28 mouse cellular contexts compared by ENCODE assay signal in the genomic region with DNA sequence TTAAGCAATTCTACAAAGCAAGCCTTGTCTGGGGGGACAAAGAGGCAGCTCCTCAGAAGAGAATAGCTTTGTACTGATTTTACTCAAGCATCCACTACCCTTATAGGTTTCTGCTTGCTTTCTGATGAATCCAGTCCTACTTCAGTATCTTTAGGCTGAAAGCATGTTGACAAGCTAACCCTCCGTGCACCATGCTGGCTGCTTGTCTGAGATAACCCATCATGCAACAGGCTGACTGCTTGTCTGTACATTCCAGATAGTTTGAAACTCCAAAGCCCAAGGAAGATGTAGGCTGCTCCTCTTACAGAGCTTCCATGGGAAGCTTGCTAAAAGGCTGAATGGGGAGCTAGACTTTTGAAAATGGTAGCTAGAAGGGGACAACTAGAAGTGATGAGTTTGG. TPM values are rescaled to one million over a fixed set of nuclear protein-coding genes. Genes with fewer than 3 reads are reported as not detected.
DNase-seq lines count a peak whose midpoint lies in the region; ATAC-seq and TF ChIP-seq lines count a peak whose summit lies in the region.
"Had no signal": no experiment of that assay in that cellular context is flagged by ENCODE, and none has a peak within 500 bp of the region (broad histone marks: within the 10 kb centered on the region; RNA-seq: fewer than 3 reads in every experiment).

No protein-coding gene starts in this region.

- intact Hi-C loops in heart, postnatal 10 days (cut with DNase I): no loop called here

- 0 out of 2 replicates have a peak, but pooled peaks have one; percentile 31 for ATAC-seq in liver, embryonic 11.5 days (replicated peaks; ENCODE audit: low FRiP score)
- ATAC-seq in liver, postnatal 0 days: no peak
- peak; percentile 57; the same call in 1 of the 2 replicates for ATAC-seq in liver, embryonic 13.5 days (ENCODE audit: low read depth)
- ATAC-seq in megakaryocyte progenitor cell, adult 5-6 weeks (replicated peaks; ENCODE audit: poor library complexity): peak; percentile 44; the same call in 1 of the 2 replicates
- ATAC-seq: forebrain, embryonic 14.5 days; forebrain, embryonic 16.5 days had no signal

- no peaks in the 10 kb centered on the region for H3K36me3 ChIP-seq in liver, embryonic 11.5 days (ENCODE audit: control insufficient read depth, insufficient read depth, low read length)
- no peaks in the 10 kb centered on the region for H3K36me3 ChIP-seq in liver, postnatal 0 days (replicated peaks; ENCODE audit: insufficient read depth, low read length)
- no peaks in the 10 kb centered on the region for H3K36me3 ChIP-seq in liver, embryonic 13.5 days
- H3K36me3 ChIP-seq: embryonic facial prominence, embryonic 13.5 days; embryonic facial prominence, embryonic 15.5 days; forebrain, embryonic 10.5 days; forebrain, embryonic 12.5 days had no signal

- no peaks in the 10 kb centered on the region for H3K27me3 ChIP-seq in liver, embryonic 11.5 days (replicated peaks; ENCODE audit: control insufficient read depth, insufficient read depth, low read length)
- no peaks in the 10 kb centered on the region for H3K27me3 ChIP-seq in liver, postnatal 0 days (ENCODE audit: insufficient read depth, low read length)
- H3K27me3 ChIP-seq in liver, embryonic 13.5 days: no peaks in the 10 kb centered on the region
- H3K27me3 ChIP-seq: embryonic facial prominence, embryonic 13.5 days; embryonic facial prominence, embryonic 15.5 days; forebrain, embryonic 12.5 days had no signal

- H3K9me3 ChIP-seq in liver, embryonic 11.5 days (ENCODE audit: control insufficient read depth, low read length): no peaks in the 10 kb centered on the region
- no peaks in the 10 kb centered on the region for H3K9me3 ChIP-seq in liver, postnatal 0 days (ENCODE audit: low read length)
- no peaks in the 10 kb centered on the region for H3K9me3 ChIP-seq in liver, embryonic 13.5 days (replicated peaks)
- H3K9me3 ChIP-seq: embryonic facial prominence, embryonic 13.5 days; embryonic facial prominence, embryonic 15.5 days; forebrain, embryonic 10.5 days; forebrain, embryonic 12.5 days had no signal

- H3K4me3 ChIP-seq in liver, embryonic 11.5 days (ENCODE audit: low read depth, low read length): no peak overlapping the region
- H3K4me3 ChIP-seq in liver, postnatal 0 days (ENCODE audit: low read depth, low read length): no peak overlapping the region
- no peak overlapping the region for H3K4me3 ChIP-seq in liver, embryonic 13.5 days (replicated peaks)
- H3K4me3 ChIP-seq in olfactory bulb, adult 2 months (ENCODE audit: insufficient read depth, low read depth, low read length): no peak overlapping the region
- H3K4me3 ChIP-seq: embryonic facial prominence, embryonic 13.5 days; embryonic facial prominence, embryonic 15.5 days; erythroblast, embryonic 14.5 days; forebrain, embryonic 10.5 days; forebrain, embryonic 12.5 days had no signal

- no peaks in the 10 kb centered on the region for H3K4me1 ChIP-seq in liver, embryonic 11.5 days (replicated peaks; ENCODE audit: control insufficient read depth, insufficient read depth, low read length)
- H3K4me1 ChIP-seq in liver, postnatal 0 days (ENCODE audit: insufficient read depth): no peaks in the 10 kb centered on the region
- H3K4me1 ChIP-seq in liver, embryonic 13.5 days (replicated peaks): no peaks in the 10 kb centered on the region
- H3K4me1 ChIP-seq in olfactory bulb, adult 2 months (ENCODE audit: control insufficient read depth, insufficient read depth, low read length): no peaks in the 10 kb centered on the region
- H3K4me1 ChIP-seq: embryonic facial prominence, embryonic 13.5 days; embryonic facial prominence, embryonic 15.5 days; forebrain, embryonic 10.5 days; forebrain, embryonic 12.5 days had no signal

- H3K27ac ChIP-seq in liver, embryonic 11.5 days (ENCODE audit: low read depth, low read length): no peak overlapping the region
- H3K27ac ChIP-seq in liver, postnatal 0 days (ENCODE audit: low read depth): no peak overlapping the region
- no peak overlapping the region for H3K27ac ChIP-seq in liver, embryonic 13.5 days
- H3K27ac ChIP-seq in olfactory bulb, adult 2 months (ENCODE audit: insufficient read depth, low read depth, low read length): 0 out of 2 replicates have a peak overlapping the region, but pooled peaks have one; percentile 40
- H3K27ac ChIP-seq: embryonic facial prominence, embryonic 13.5 days; embryonic facial prominence, embryonic 15.5 days; forebrain, embryonic 10.5 days; forebrain, embryonic 12.5 days had no signal

- no peak overlapping the region for H3K4me2 ChIP-seq in liver, embryonic 11.5 days
- no peak overlapping the region for H3K4me2 ChIP-seq in liver, postnatal 0 days (ENCODE audit: low read depth, low read length)
- H3K4me2 ChIP-seq in liver, embryonic 13.5 days: no peak overlapping the region
- H3K4me2 ChIP-seq: embryonic facial prominence, embryonic 13.5 days; embryonic facial prominence, embryonic 15.5 days; forebrain, embryonic 12.5 days had no signal

- no peak for TF ChIP-seq CTCF in liver, postnatal 0 days (IDR thresholded peaks at IDR 0.05; ENCODE audit: low read depth)
- TF ChIP-seq CTCF in olfactory bulb, adult 2 months (IDR thresholded peaks at IDR 0.05; ENCODE audit: insufficient read depth, low read depth, low read length): no peak

- no peak overlapping the region for H3K9ac ChIP-seq in liver, embryonic 11.5 days (ENCODE audit: low read depth, low read length)
- no peak overlapping the region for H3K9ac ChIP-seq in liver, postnatal 0 days (replicated peaks)
- H3K9ac ChIP-seq in liver, embryonic 13.5 days: no peak overlapping the region
- H3K9ac ChIP-seq: embryonic facial prominence, embryonic 13.5 days; embryonic facial prominence, embryonic 15.5 days; forebrain, embryonic 12.5 days had no signal

- no peak for DNase-seq in liver, embryonic 11.5 days (ENCODE audit: low spot score)
- no peak for DNase-seq in liver, postnatal 0 days
- no peak for DNase-seq in liver, embryonic 13.5 days
- DNase-seq in heart, postnatal 10 days: no peak
- DNase-seq in lung, postnatal 36 days: no peak
- DNase-seq: adrenal gland, adult 2 months; adrenal gland, postnatal 10 days; adrenal gland, postnatal 25 days; cerebellum, adult 11 months; cerebellum, adult 9-10 months; cerebellum, postnatal 10 days; cerebellum, postnatal 25 days; embryo, embryonic 11 days had no signal

- 42% methylated on average over 1 of the region's 1 CpGs for WGBS in liver, embryonic 11.5 days
- WGBS in liver, postnatal 0 days (ENCODE audit: insufficient replicate concordance): 52% methylated on average over 1 of the region's 1 CpGs
- 30% methylated on average over 1 of the region's 1 CpGs for WGBS in liver, embryonic 13.5 days (ENCODE audit: insufficient replicate concordance)
- WGBS in olfactory bulb, adult 2 months: 76% methylated on average over 1 of the region's 1 CpGs

- no peak for TF ChIP-seq POLR2A in olfactory bulb, adult 2 months (IDR thresholded peaks at IDR 0.05; ENCODE audit: insufficient read depth, low read depth, low read length)

- no peak for TF ChIP-seq EP300 in liver, postnatal 0 days (IDR thresholded peaks at IDR 0.05; ENCODE audit: low read depth)

RNA-seq across cellular contexts. Expression of gene Fam81b, which starts 1.7 kb away (rescaled TPM):
- not detected in 2 replicates for polyA plus RNA-seq in liver, embryonic 11.5 days (2014; fragmentation: Nextera tagmentation; extraction: Ambion mirVana)
- polyA plus RNA-seq in liver, postnatal 0 days (2015; fragmentation: Nextera tagmentation; extraction: Ambion mirVana): not detected in 2 replicates
- polyA plus RNA-seq in liver, embryonic 13.5 days (2015; fragmentation: Nextera tagmentation; extraction: Ambion mirVana): not detected in 2 replicates
- total RNA-seq in megakaryocyte progenitor cell, adult 5-6 weeks (2015): not detected in 2 replicates
- total RNA-seq in megakaryocyte progenitor cell, adult 5-6 weeks (2017): not detected in 2 replicates
- polyA plus RNA-seq in olfactory bulb, adult 2 months (2012; ENCODE audit: insufficient read depth, insufficient read length, low replicate concordance, missing spikeins): not detected in 2 replicates
- total RNA-seq in heart, postnatal 10 days (2021): not detected
- total RNA-seq: adrenal gland, adult 2 months; adrenal gland, postnatal 10 days; adrenal gland, postnatal 25 days; adrenal gland, postnatal 4 days; common myeloid progenitor, adult 5-6 weeks; ES-E14; MEL had no signal
- polyA plus RNA-seq: adrenal gland, adult 2 months; C2C12; embryonic facial prominence, embryonic 11.5 days; embryonic facial prominence, embryonic 13.5 days; erythroblast, embryonic 14.5 days; forebrain, embryonic 10.5 days had no signal
